Mouse (Mus musculus) c-Kit-positive CD71-positive TER-119-negative erythroid progenitor cells, embryonic 14.5 days (primary cell): ENCODE data around the gene Anks1.
"Not testable (repeated sequence)": the region's sequence is repeated elsewhere in the genome, so short reads cannot be mapped to it uniquely, and the experiment has no call there.

Experiments
- DNase-seq: peaks from one replicate; pipeline ENCODE4 v3.0.0-alpha.2; 2013; ENCODE audit warnings: low read depth

The Anks1 gene

GRCm38 (mm10) chr17:27997212-27997611 lies 88.1 kb downstream of the Anks1 start:
- no peak for DNase-seq

GRCm38 (mm10) chr17:27999683-28000273 lies 90.7 kb downstream of the Anks1 start:
- DNase-seq, result not testable (repeated sequence)

GRCm38 (mm10) chr17:28000389-28000788 lies 91.3 kb downstream of the Anks1 start:
- DNase-seq, result no peak

- DNase-seq, result no peak
Observed at GRCm38 (mm10) chr17:28000851-28001250, 91.7 kb downstream of the Anks1 start.

GRCm38 (mm10) chr17:28005393-28005792 lies 96.3 kb downstream of the Anks1 start:
- DNase-seq, result no peak

- DNase-seq, result no peak
Observed at GRCm38 (mm10) chr17:28006208-28006607, 97.1 kb downstream of the Anks1 start.

GRCm38 (mm10) chr17:28006611-28007010 lies 97.5 kb downstream of the Anks1 start:
- DNase-seq, result no peak

- DNase-seq, result no peak
Observed at GRCm38 (mm10) chr17:28007179-28007811, 98.2 kb downstream of the Anks1 start.

GRCm38 (mm10) chr17:28007857-28008564 lies 98.9 kb downstream of the Anks1 start:
- DNase-seq, result no peak

GRCm38 (mm10) chr17:28008565-28008981 lies 99.5 kb downstream of the Anks1 start:
- no peak for DNase-seq

GRCm38 (mm10) chr17:28009066-28009715 lies 100.1 kb downstream of the Anks1 start:
- no peak for DNase-seq

GRCm38 (mm10) chr17:28009716-28010114 lies 100.6 kb downstream of the Anks1 start:
- DNase-seq, result no peak

- DNase-seq, result no peak
Observed at GRCm38 (mm10) chr17:28010925-28011324, 101.8 kb downstream of the Anks1 start.

GRCm38 (mm10) chr17:28012851-28013250 lies 103.7 kb downstream of the Anks1 start:
- DNase-seq, result no peak

- DNase-seq, result peak; percentile 82
Observed at GRCm38 (mm10) chr17:28013259-28013875, 104.3 kb downstream of the Anks1 start.

GRCm38 (mm10) chr17:28014449-28014848 lies 105.3 kb downstream of the Anks1 start:
- no peak for DNase-seq

- no peak for DNase-seq
Observed at GRCm38 (mm10) chr17:28015068-28015730, 106.1 kb downstream of the Anks1 start.

GRCm38 (mm10) chr17:28016056-28016797 lies 107.1 kb downstream of the Anks1 start:
- DNase-seq, result no peak

- no peak for DNase-seq
Observed at GRCm38 (mm10) chr17:28018344-28018743, 109.2 kb downstream of the Anks1 start.

- no peak for DNase-seq
Observed at GRCm38 (mm10) chr17:28018776-28019175, 109.7 kb downstream of the Anks1 start.
